Mouse (Mus musculus) kidney, postnatal 10 days (tissue): Measurements from ENCODE around the gene Lpcat1.

ENCODE experiments used
- DNase-seq: peaks from one replicate; pipeline ENCODE4 v3.0.0; 2021; ENCODE audit warnings: mixed read lengths

Gene Lpcat1

GRCm38 (mm10) chr13:73477841-73478240 is 10.8 kb downstream of the Lpcat1 start:
- DNase-seq = no peak

DNA sequence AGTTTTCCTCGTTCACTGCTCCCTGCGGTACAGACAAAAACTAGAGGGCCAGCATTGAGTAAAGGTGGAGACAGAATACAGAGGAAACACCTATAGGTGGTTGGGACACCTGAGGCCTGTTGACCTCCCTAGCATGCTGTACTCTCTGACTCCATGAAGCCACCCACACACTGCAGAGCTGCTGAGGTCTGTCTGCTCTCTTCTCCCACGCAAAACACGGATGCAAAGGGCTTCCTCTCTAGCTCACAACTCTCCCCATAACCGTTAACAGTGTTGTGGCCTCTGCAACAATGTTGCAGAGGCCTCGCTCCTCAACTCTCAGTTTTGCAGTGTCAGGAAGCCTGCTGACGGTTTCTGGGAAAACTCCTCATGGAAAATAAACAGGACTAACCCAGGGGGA is 15.5 kb downstream of the Lpcat1 start:
- DNase-seq = no peak

DNA sequence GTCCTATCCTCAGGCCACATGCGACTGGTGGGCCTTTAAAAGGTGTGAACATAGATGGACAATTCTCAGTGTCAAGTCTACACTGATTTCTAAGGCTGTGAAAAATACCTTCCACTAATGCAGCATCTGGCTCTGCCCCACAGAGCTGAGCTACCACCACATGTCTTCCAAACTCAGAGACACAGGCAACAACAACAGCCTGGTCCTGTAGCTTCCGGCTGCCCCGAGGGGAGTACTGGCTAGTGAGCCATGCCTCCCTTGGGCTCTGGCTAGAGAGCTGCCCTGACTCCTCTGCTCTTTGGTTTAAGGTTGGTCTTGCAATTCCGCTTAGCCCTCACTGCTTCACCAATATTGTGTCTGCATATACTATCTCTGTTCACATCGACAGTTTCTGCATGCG is 16.3 kb downstream of the Lpcat1 start:
- no peak for DNase-seq

- no peak for DNase-seq
These were observed 17.2 kb downstream of the Lpcat1 start for GRCm38 (mm10) chr13:73484171-73484570.

DNA sequence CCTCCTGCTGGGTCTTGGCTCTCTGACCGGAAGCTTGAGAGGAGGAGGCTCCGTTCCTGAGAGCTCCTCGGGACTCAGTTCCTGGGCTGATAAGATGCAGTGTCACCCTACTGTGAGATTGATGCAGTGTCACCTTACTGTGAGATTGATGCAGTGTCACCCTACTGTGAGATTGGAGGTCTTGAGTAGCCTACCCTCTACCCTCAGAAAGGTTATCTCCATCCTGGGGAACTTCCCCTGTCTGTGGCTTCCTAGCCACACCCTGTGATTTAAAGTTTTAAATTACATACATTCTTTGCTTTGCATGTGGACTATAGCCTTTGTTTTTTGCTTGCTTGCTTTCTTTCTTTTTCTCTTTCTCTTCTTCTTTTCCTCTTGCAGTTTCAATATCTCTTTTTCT is 21.1 kb downstream of the Lpcat1 start:
- DNase-seq = no peak

DNA sequence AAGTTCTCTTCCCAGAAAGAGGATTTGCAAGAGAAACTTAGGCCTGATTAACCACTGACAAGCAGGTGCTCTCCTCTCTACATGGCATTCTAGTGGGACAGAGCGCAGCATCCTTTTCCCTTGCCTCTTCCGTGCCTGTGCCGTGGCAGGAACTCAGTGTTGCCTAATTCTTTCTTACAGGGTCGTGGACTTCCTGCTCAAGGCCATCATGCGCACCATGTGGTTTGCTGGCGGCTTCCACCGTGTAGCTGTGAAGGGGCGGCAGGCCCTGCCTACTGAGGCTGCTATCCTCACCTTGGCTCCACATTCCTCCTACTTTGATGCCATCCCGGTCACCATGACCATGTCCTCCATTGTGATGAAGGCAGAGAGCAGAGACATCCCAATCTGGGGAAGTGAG is 21.7 kb downstream of the Lpcat1 start:
- DNase-seq = no peak

DNA sequence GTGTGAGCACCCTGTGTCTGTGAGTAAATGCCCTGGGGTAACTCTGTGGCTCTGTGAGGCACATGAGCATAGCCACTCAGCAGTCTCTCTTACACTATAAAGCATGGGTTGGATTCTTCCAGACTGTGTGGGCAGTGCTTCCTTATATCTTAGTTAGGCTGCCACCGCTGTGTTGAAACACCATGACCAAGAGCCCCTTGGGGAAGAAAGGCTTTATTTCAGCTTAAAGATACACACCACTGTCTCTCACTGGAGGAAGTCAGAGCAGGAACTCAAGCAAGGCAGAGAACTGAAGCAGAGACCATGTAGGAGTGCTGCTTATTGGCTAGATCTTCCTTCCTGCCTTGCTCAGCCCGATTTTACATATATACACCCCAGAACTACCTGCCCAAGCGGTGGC is 23.0 kb downstream of the Lpcat1 start:
- no peak for DNase-seq

- DNase-seq = no peak
These were observed 23.7 kb downstream of the Lpcat1 start for GRCm38 (mm10) chr13:73490564-73491170.

DNA sequence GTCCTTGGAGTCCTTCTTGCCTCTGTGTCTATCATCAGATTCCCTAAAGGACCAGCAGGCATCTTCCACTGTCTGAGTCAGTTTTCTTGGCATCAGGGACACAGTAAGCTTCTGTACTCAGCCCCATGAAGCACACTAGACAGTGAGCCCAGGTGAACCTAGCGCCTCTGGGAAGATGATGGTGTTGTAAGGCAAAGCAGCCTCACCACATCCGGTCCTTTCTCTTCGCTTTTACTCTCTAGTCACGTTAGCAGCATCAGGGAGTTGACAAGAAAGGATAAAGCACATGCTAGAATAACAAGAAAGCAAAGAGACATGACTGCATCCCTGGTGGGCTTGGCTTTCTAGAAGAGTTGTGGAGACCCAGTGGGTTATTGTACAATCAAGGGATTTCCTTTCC is 26.2 kb downstream of the Lpcat1 start:
- no peak for DNase-seq

GRCm38 (mm10) chr13:73494528-73494927 is 27.5 kb downstream of the Lpcat1 start:
- DNase-seq = no peak

DNA sequence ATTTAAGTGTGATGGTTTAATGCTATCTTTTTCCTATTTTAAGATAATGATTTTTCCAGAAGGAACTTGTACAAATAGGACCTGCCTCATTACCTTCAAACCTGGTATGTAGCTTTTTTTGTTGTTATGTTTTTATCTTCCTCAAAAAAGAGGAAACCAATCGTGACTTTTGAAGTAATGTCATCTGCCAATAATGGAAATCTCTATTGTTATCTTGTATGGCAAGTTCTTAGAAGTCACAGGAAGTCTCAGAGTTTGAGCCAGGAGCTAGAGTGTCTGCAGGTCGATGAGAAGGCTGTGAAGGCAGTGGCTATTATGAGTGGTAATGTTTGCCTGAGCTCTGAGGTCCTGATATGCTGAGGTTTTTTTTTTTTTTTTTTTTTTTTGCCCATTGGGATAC is 29.1 kb downstream of the Lpcat1 start:
- DNase-seq = no peak

GRCm38 (mm10) chr13:73499893-73500604 is 33.1 kb downstream of the Lpcat1 start:
- DNase-seq = no peak

DNA sequence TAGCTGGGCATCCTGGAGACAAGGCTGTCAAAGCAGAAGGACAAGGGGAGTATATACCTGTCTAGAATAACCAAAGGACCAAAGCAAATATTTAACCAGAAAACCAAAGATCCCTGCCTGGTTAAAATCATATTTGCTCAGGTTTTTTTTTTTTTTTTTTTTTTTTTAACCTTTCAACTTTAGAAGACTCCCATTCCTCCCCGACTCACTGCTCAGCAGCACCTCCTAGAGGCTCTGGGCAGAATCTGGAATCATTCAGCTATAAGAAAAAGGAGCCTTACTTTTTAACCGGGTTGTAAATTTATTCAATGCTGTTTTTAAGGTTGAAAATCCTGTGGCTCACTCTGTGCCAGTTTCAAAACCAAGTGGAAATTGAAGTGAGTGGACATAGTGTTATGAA is 35.7 kb downstream of the Lpcat1 start:
- peak; percentile 41 for DNase-seq

DNA sequence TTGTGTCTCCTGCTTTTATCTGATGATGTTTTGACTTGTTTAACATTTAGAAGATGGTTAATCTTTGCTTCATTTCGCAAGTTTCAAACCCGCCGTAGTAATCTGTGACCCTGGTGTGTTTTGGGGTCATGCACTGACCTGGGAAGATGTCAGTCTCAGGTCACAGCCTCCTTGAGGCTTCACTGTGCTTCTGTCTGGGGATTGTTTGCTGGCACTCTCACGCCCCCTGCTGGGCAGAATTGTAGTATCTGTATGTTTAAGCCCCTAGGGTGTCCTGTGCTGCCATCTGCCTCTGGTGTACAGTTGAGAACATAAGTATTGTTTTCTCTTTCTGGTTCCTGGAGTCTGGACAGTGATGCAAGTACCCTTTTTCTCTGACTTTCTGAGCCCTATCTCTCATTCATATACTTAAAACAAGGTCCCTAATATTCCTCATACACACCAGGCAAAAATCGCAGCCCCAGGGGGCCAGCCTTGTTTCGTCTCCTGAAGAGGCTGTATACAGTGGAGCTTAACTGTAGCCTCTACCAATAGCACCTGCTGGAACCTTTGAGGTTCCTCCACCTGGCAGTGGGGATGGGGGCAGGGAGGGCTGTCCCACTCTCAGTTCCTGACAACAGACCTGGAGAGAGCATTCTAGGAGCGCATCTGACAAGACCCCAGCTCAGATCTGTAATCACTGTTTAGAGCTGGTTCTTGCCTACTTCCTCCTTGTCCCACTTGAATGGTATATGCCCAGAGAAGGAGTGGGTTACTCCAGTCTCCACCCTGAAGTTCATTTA is 38.9 kb downstream of the Lpcat1 start:
- DNase-seq = peak; percentile 89

DNA sequence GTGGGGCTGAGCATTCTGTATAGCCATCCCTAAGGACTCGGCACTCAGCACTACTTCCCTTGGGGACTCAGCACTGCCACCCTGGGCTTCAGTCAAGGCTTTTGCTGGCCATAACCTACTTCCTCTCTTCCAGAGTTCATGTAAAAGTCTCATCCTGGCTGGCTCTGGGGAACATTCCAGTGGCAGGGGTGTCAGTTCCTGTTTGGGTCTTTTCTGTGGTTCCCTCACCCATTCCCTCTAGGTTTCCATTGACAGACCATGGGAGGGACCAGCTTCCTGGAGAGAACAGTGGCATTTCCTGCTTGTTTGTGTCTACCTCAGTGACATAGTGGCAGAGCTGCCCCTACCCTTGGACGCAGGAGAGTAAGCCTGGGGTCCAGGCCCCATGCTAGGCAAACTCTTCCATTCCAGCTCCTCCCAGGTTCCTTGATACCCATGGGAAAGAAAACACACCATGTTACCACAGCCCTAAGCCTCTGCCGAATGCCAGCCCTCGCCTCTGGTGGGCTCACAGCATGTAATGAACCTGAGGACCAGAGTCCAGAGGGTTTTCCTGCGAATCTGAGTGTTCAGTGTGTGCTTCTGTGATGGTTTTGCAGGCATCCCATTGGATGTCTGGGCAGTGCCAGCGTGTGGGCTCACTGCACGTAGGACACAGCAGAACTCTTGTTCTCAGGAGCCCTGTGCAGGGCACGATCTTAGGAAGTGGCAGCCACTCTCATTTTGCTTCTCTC is 42.0 kb downstream of the Lpcat1 start:
- peak; percentile 36 for DNase-seq

- no peak for DNase-seq
These were observed 42.9 kb downstream of the Lpcat1 start for GRCm38 (mm10) chr13:73509869-73510268.

DNA sequence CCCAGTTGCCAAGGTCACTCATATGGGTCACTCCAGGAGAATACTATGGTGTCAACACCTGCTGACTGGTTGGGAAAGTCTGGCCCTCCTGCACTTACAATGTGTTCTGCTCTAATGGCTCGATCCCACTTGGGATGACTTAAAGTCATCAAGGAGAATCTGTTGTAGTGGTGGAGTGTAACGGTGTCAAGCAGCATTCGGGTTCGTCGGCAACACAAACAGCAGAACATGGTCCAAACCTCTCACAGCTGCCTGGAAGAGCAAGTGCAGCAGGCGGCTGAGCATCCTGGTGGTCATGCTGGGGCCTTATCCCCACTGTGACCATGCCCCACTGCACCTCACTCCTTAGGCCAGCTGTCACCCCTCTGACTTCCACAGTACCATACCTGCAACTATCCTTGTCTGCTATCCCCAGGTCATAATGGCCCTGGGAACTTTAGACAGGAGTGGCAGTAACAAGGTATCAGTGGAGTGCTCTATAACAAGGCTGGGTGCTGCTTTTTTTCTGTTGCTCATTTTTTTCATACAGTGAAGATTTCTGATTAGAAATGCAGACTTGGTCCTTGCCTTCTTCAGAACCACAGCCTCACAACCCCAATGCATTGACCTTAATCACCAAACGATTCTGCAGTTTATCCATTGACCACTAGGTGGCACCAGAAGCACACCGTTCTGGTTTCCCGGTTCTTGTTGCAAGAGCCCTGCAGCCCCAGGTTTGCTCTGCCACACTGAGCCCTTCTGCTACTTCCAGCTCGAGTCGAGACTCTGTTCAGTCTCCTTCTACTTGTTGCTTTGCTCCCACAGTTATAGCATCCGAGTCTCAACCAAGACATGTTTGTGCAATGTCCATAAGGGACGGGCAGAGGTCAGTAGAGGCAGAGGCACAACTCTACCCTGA is 46.0 kb downstream of the Lpcat1 start:
- DNase-seq = peak; percentile 87

DNA sequence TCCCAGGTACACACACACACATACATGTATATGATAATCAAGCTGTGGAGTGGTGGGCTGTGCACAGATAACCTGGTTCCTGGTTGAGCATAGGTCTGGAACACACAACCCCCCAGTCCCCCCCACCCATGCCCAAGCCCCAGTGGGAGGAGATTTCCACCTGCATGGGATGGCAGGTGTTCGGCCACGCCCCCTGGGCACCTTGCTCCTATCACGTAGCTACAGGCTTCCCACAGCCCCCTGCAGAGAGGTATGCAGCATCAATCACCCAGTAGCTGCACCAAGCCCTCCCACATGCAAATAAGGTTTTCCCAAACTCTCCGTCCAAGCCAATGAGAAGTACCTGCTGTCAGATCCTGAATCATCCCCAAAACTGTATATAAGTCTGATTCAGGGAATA is 49.9 kb downstream of the Lpcat1 start:
- no peak for DNase-seq

GRCm38 (mm10) chr13:73533716-73534115 is 66.7 kb downstream of the Lpcat1 start:
- no peak for DNase-seq

- no peak for DNase-seq
These were observed 68.3 kb downstream of the Lpcat1 start for GRCm38 (mm10) chr13:73535287-73535686.

GRCm38 (mm10) chr13:73536403-73536821 is 69.4 kb downstream of the Lpcat1 start, which contains the start of gene Slc6a3:
Gene Slc6a3, plus strand, starts transcription at chr13:73536747.
- DNase-seq = peak; percentile 74

DNA sequence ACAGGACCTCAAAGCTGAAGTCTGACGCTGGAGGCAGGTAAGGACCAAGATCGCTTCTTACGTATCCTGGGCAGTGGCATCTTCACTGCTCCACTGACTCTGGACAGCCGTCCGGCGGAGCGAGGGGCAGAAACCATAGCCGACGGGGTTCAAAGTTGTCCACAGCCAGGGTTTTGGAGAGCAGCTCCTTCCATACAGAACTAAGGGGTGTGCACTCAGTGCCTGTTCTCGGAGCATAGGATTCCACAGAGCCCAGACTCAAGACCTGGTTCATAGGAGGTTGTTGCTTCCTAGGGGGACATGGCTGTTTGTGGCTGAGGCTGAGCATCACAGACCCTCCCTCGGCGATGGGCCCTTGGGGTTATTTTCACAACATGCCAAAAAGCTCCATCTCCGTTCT is 69.8 kb downstream of the Lpcat1 start:
- no peak for DNase-seq
